Mouse (Mus musculus) A20 (cell line): ENCODE measurements around the gene Nipal4.
"Not testable (repeated sequence)": the region's sequence is repeated elsewhere in the genome, so short reads cannot be mapped to it uniquely, and the experiment has no call there.

Experiments
- DNase-seq: peaks from one replicate; pipeline ENCODE4 v3.0.0-alpha.2; 2011; ENCODE audit warnings: low read depth, low spot score

Nipal4 gene

GRCm38 (mm10) chr11:46165866-46166585 lies at the start of gene Nipal4:
Nipal4 (minus strand) TSS chr11:46166508.
- no peak for DNase-seq

GRCm38 (mm10) chr11:46215354-46215753 lies 49.0 kb upstream of the Nipal4 start:
- DNase-seq: peak; percentile 76

GRCm38 (mm10) chr11:46214368-46215230 lies 48.3 kb upstream of the Nipal4 start:
- DNase-seq: no peak

- DNase-seq: no peak
Measured at GRCm38 (mm10) chr11:46213844-46214243, 47.5 kb upstream of the Nipal4 start.

- no peak for DNase-seq
Measured at GRCm38 (mm10) chr11:46211858-46212257, 45.5 kb upstream of the Nipal4 start.

- DNase-seq: no peak
Measured at GRCm38 (mm10) chr11:46209884-46210283, 43.6 kb upstream of the Nipal4 start.

GRCm38 (mm10) chr11:46205639-46206409 lies 39.5 kb upstream of the Nipal4 start:
- no peak for DNase-seq

- DNase-seq: no peak
Measured at GRCm38 (mm10) chr11:46204841-46205240, 38.5 kb upstream of the Nipal4 start.

GRCm38 (mm10) chr11:46202547-46202887 lies 36.2 kb upstream of the Nipal4 start:
- no peak for DNase-seq

GRCm38 (mm10) chr11:46201636-46202546 lies 35.6 kb upstream of the Nipal4 start:
- DNase-seq: no peak

- DNase-seq: no peak
Measured at GRCm38 (mm10) chr11:46200664-46201063, 34.4 kb upstream of the Nipal4 start.

- no peak for DNase-seq
Measured at GRCm38 (mm10) chr11:46194175-46194574, 27.9 kb upstream of the Nipal4 start.

GRCm38 (mm10) chr11:46188283-46188682 lies 22.0 kb upstream of the Nipal4 start:
- no peak for DNase-seq

- DNase-seq: no peak
Measured at GRCm38 (mm10) chr11:46185486-46185885, 19.2 kb upstream of the Nipal4 start.

GRCm38 (mm10) chr11:46184946-46185345 lies 18.6 kb upstream of the Nipal4 start:
- DNase-seq: no peak

- not testable (repeated sequence) for DNase-seq
Measured at GRCm38 (mm10) chr11:46182031-46182430, 15.7 kb upstream of the Nipal4 start.

- DNase-seq: no peak
Measured at GRCm38 (mm10) chr11:46177246-46178043, 11.1 kb upstream of the Nipal4 start.

- DNase-seq: no peak
Measured at GRCm38 (mm10) chr11:46176155-46176554, 9.8 kb upstream of the Nipal4 start.

- no peak for DNase-seq
Measured at GRCm38 (mm10) chr11:46172128-46172527, 5.8 kb upstream of the Nipal4 start.

GRCm38 (mm10) chr11:46169908-46170307 lies 3.6 kb upstream of the Nipal4 start:
- DNase-seq: no peak
